Mouse (Mus musculus) CD4-positive naive resting alpha-beta T cell, adult 76 days (primary cell): Measurements from ENCODE around the gene Egf. TPM values are rescaled to one million over a fixed set of nuclear protein-coding genes. Genes with fewer than 3 reads are reported as not detected.

Experiments
- total RNA-seq: library from RNA; stranded (reverse); gene quantifications from one replicate; pipeline ENCODE4 v1.2.4, GENCODE M21; 2023

Gene Egf
- total RNA-seq = 3.9 TPM

DNA sequence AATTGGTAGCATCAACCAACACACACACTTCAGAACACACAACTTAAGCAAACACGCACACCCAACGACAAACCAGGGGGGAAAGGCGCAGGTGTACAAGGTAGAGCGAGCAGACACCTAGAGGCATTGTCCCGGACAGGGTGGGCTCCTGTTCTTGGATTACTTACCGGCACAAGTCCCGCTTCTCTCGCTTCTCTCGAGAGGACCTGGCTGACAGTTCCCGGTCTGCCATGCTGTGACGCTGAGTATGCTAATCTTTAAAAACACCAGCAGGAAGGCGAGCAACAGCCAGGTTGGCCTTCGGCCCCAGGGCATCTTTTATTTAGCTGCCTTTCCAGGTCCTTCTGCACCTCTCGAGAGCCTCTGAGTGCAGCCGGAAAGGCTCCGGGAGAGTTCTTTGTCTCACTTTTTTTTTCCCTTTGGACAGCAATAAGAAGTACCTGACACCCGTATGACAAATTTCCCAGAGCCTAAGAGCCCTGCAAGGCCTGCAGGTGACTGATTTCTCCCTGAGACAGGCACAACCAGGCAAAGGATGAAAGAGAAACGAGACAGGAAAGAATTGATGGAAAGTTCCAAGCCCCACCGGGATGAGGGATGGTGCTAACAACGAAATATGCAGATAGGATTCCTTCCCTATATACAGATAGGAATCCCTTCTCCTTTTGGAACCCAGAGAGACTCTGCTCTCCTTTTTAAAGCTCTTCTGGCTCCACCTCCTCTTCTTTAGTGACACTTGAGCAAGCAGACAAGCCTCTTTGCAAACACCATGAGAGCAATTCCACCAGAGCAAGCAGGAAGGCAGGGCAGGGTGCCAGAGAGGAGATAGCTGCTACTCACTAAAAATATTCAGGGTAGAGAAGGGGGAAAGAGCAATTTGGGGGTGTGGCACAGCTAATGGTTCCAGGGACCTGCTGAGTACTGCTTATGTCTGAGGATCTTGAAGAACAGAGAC, at the start of gene Egf:
Gene Egf, minus strand, starts transcription at position 667 of the 955 bp plus-strand sequence.

DNA sequence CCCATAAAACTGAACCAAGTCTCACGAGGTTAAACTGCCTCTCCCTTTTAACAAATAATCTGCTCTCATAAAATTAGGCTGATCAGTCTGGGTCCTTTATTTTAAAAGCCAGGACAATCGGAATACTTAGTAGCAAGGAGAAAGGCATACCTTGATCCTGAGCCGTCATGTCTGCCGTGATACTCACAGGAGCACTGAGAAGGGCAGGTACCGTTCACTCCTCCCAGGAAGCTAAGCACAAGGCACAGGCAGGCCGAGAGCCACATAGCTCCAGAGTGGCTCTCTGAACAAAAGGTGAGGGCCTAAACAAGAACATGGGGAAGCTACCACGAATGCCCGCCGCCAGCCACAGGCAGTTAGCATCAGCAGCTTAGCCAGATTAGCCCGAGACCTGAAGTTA, 48.6 kb upstream of the Egf start, which contains the start of gene Lrit3:
Gene Lrit3, minus strand, starts transcription at position 266 of the 400 bp plus-strand sequence.

Other genes starting within 250 kb of the Egf start
- gene Elovl6, start 223.0 kb downstream of the Egf start, total RNA-seq = 6.2 TPM
- gene Lrit3, start 48.7 kb upstream of the Egf start, total RNA-seq = not detected
- gene Rrh, start 67.3 kb upstream of the Egf start, total RNA-seq = 1.1 TPM
- gene Gar1, start 76.1 kb upstream of the Egf start, total RNA-seq = 82.9 TPM
- not detected for gene Cfi, start 80.6 kb upstream of the Egf start, total RNA-seq
- 6.9 TPM for gene Pla2g12a, start 123.3 kb upstream of the Egf start, total RNA-seq
- gene Casp6, start 146.1 kb upstream of the Egf start, total RNA-seq = 15.0 TPM
- gene Mcub, start 214.9 kb upstream of the Egf start, total RNA-seq = 7.5 TPM